Mouse (Mus musculus) forebrain, embryonic 14.5 days (tissue): ENCODE results near the gene Zdhhc20. TPM values are rescaled to one million over a fixed set of nuclear protein-coding genes. Genes with fewer than 3 reads are reported as not detected.

Experiments used
- ATAC-seq: fragments of 200-750 bp; cut with Nextera tagmentation; 2 replicates; pipeline ENCODE4 v1.8.0; 2017; ENCODE audit warnings: mild to moderate bottlenecking, moderate library complexity
- DNase-seq: peaks from one replicate; pipeline ENCODE4 v3.0.0-alpha.2; 2015; ENCODE audit warnings: low spot score
- H3K27ac ChIP-seq: fragments of 300-500 bp; sonication (generic); 2 replicates; pipeline ENCODE4 v1.5.1; 2014; ENCODE audit warnings: low read depth, mild to moderate bottlenecking, control low read depth, low read length, moderate library complexity
- H3K27me3 ChIP-seq: fragments of 300-500 bp; sonication (generic); replicated peaks from 2 replicates; pipeline ENCODE4 v1.6.1; 2014; ENCODE audit warnings: low read length, control low read depth, mixed read lengths; ENCODE audit not compliant: control insufficient read depth, insufficient read depth
- H3K36me3 ChIP-seq: fragments of 300-500 bp; sonication (generic); 2 replicates; pipeline ENCODE4 v1.6.1; 2014; ENCODE audit warnings: low read length, control low read depth; ENCODE audit not compliant: control insufficient read depth, insufficient read depth
- H3K4me1 ChIP-seq: fragments of 300-500 bp; sonication (generic); 2 replicates; pipeline ENCODE4 v1.6.1; 2014; ENCODE audit warnings: antibody characterized with exemption, low read length, control low read depth; ENCODE audit not compliant: control insufficient read depth, insufficient read depth
- H3K4me2 ChIP-seq: fragments of 300-500 bp; sonication (generic); 2 replicates; pipeline ENCODE4 v1.6.1; 2014; ENCODE audit warnings: mild to moderate bottlenecking, control low read depth, low read length
- H3K4me3 ChIP-seq: fragments of 300-500 bp; sonication (generic); 2 replicates; pipeline ENCODE4 v1.5.1; 2014; ENCODE audit warnings: low read depth, low read length, control low read depth
- H3K9ac ChIP-seq: fragments of 300-500 bp; sonication (generic); 2 replicates; pipeline ENCODE4 v1.6.1; 2014; ENCODE audit warnings: mild to moderate bottlenecking, low read length, control low read depth, moderate library complexity
- H3K9me3 ChIP-seq: fragments of 300-500 bp; sonication (generic); replicated peaks from 2 replicates; pipeline ENCODE4 v1.6.1; 2016; ENCODE audit warnings: low read length, control low read depth, mixed read lengths; ENCODE audit not compliant: control insufficient read depth
- WGBS: fragments of 180-500 bp; shearing (Covaris S2); extraction: QIAGEN DNeasy Blood & Tissue Kit; methylation state at CpG from one replicate; pipeline ENCODE4 v1.1.7; 2014; 5-methylcytosine and 5-hydroxymethylcytosine counted together
- microRNA-seq: library from miRNA; unstranded; fragments of <30 nt; microRNA quantifications from one replicate; pipeline ENCODE4, GENCODE M21; 2016
- polyA plus RNA-seq: library from polyadenylated mRNA; unstranded; fragments of >200 nt; fragmentation: Nextera tagmentation; extraction: Ambion mirVana; gene quantifications from 2 replicates; pipeline ENCODE4 v1.2.1, GENCODE M21; 2014

Zdhhc20 gene
- polyA plus RNA-seq, 1 experiment from 2014 or later = 29.7 TPM

- Histone ChIP-seq H3K9ac (no peak overlapping the region), H3K4me2 (no peak overlapping the region), H3K27ac (no peak overlapping the region), H3K27me3 (no peaks in the 10 kb centered on the region), H3K9me3 (no peaks in the 10 kb centered on the region), H3K4me3 (no peak overlapping the region), H3K4me1 (no peaks in the 10 kb centered on the region), H3K36me3 (no peaks in the 10 kb centered on the region)
- WGBS = 87% methylated on average over 2 of the region's 2 CpGs
- DNase-seq (no peak), ATAC-seq (no peak)
These were observed 100.8 kb downstream of the Zdhhc20 start for GRCm38 (mm10) chr14:57789311-57789710.

- Histone ChIP-seq H3K27ac (no peak overlapping the region), H3K4me1 (no peaks in the 10 kb centered on the region), H3K27me3 (no peaks in the 10 kb centered on the region), H3K4me3 (no peak overlapping the region), H3K9me3 (no peaks in the 10 kb centered on the region), H3K9ac (no peak overlapping the region), H3K4me2 (no peak overlapping the region), H3K36me3 (no peaks in the 10 kb centered on the region)
- DNase-seq = no peak
- ATAC-seq = no peak
- WGBS = 61% methylated on average over 4 of the region's 4 CpGs
These were observed 102.7 kb downstream of the Zdhhc20 start for GRCm38 (mm10) chr14:57787406-57787805.

Small RNA genes within 50 kb of the gene (microRNA-seq; reads per million reads assigned to microRNA genes)
- gene Mir3077 = not detected

Other genes with a start within 250 kb of the Zdhhc20 start
- 13.7 and 16.1 TPM in 2 replicates for gene Xpo4, start 224.8 kb downstream of the Zdhhc20 start, polyA plus RNA-seq
- not detected in 2 replicates for gene Gm49361, start 144.2 kb downstream of the Zdhhc20 start, polyA plus RNA-seq
- 5.0 and 6.2 TPM in 2 replicates for gene Lats2, start 131.9 kb downstream of the Zdhhc20 start, polyA plus RNA-seq
- 21.1 and 31.7 TPM in 2 replicates for gene Sap18, start 92.1 kb downstream of the Zdhhc20 start, polyA plus RNA-seq
- 11.5 and 11.9 TPM in 2 replicates for gene Ska3, start 64.1 kb downstream of the Zdhhc20 start, polyA plus RNA-seq
- gene Mrpl57, start 64.0 kb downstream of the Zdhhc20 start, polyA plus RNA-seq = 139 and 165 TPM in 2 replicates
- gene Micu2, start 109.0 kb upstream of the Zdhhc20 start, polyA plus RNA-seq = 46.6 and 49.4 TPM in 2 replicates
- gene Fgf9, start 180.3 kb upstream of the Zdhhc20 start, polyA plus RNA-seq = 6.5 and 9.8 TPM in 2 replicates